Mouse (Mus musculus) spleen, embryonic (tissue): ENCODE data around the gene Bmf.

Source experiments
- CTCF ChIA-PET: fragments of 350-600 bp; sonication (Branson Sonifier 250); formaldehyde crosslinking; loops from one replicate; lab custom pipeline; 2022; lab: Charles Lee

Bmf gene

DNA sequence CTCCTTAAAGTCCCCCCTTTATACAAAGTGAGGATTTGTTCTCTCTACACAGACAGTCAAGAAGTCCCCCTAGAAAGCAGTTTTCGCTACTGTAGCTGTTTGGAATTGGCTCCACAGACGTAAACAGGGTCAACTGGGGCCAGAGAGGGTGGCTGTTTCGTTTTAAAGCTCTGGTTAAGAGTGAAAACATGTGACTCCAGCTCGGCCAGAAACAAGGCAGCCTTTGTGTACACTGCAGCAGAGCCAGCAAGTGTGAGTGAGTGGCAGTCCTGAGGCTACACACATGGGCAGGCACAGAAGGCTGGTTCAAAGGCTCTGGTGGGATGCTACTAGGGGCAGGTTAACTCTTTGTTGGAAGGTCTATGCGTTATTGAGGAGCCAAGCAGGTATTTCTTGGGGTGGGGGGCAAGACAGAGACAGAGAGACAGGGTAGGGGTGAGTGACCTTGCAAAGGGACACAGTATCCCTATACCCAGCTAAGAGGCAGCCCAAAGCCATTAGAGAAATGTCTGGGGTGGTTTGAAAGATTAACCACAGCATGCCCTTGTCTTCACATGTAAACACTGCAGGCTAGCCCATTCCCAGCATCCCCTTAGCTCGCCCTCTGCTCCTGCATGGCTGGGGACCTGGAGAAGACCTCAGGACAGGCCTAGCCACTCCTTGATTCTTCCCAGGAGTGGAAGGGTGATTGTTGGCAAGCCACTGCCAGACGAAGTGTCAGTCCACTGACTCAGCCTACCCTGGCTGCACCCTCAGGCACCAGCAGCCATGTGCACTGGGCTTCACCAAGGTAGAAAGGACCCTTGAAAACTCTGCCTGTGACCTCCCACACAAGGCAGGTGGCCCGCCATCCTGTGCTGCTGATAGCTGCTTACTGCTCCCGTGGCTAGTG lies 29.2 kb downstream of the Bmf start:
- CTCF ChIA-PET, result interaction anchor here (0.6 to 1.1 kb wide), 3 partner anchors 9 to 535 kb away, joined by 3 to 6 read pairs (median 3); no protein-coding TSS in a partner anchor

DNA sequence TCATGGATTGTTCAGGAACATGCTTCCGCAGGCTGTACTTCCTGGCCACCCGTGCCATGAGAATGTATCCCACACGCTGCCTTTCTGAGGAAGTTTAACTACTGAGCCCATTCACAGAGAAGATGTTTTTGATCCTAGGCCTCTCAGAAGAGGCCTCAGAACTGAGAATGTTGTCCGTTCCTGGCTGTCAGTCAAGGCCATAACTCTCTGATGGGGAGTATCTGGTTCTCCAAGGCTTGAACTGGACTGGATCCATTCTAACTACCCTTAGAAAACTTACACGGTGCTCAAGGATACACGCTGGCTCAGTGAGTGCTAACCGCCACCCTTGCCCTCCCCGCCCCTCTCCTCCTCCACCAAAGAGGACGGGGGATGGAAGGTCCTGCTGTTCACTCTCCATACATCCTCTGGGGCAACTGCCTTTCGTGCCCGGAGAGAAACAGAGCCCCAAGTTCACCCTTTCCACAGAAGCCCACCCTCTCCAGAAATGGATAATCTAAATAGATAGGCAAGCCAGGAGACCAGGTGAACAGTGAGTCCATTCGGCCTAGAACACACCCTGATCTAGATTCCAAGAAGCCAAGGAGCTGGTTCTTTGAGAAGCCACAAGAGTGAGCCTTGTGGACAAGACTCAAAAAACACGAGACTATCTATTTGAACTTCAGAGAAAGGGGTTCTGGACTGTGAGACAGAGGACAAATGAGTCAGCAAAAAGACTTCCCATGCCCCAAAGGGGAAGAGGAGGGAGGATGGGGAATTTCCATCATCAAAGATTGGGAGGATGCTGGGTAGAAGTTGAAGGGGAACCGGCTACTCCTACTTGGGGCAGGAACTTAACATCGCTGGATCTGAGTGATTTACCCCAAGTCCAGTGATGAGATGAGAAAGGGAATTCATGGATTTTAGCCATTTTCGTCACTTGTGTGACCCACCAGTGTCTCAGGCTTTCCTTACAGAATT lies 36.8 kb downstream of the Bmf start:
- CTCF ChIA-PET, result interaction anchor here (0.5 kb wide), 1 partner anchor 47 kb away, joined by 4 read pairs; no protein-coding TSS in a partner anchor

DNA sequence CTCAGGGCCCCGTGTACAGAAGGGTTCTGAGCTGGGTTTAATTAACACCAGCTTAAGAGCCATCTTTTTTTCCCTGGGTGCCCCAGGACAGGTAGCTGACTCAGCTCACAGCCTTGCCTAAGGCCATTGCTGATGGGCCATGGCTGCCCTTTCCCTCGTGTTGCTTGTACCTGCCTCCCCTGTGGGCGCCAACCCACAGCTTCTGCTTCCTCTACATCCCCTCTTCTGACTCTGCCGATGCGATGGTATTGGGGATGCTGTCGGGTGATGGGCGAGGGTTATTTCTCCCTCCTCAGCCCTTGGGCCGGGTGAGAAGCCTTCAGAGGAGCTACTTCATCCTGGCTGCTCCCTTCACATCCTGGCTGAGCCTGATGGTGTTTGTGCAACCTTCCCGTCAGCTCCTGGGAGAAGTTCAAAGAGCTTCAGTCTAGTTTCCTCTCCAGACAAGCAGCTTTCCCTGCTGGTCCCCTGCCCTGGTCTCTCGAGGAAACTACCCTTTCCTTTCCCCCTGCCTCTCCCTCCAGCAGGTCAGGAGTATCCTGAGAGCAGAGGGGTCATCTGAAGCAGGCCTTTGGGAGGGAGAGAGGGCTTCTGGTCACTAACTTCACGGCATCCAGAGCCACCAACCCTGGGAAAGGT lies 37.6 kb downstream of the Bmf start:
- CTCF ChIA-PET, result no interaction called here

DNA sequence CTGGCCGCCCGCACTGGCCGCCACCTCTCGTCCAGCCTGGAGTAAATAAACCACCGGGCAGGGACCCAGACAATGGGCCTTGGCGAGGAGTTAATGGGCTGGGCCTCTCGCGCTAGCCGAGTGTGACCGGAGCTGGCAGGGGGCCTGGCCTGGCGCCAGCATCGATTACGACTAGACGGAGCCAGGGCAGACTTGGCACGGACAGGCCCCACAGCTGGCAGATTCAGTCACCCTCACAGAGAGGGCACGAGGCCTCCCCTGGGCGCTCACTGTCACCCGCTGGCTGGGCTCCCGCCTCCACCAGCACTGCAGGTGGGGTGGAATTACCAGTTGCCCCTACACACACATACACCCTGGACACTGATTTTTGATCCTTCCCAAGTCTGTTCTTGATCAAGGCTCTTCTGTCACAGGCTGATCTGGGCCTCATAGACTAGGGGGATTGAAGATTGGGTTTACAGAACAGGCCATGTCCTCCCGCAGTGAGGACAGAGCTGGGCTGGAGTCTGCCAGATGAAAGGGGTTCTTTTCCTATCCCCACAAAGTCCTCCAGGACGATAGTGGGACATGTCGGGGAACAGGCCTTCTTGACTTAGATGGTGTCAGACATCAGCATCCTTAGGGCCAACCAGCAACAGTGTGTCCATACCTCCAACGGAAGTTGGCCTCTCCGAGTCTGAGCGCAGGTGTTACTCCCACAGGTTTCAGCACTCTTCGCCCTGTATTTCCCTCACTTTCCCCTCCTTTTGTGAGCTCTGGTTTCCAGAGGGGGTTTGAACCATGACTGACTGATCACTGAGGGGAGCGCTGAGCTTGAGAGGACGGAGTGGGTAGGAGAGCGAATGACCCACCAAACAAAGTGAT lies 38.8 kb downstream of the Bmf start:
- CTCF ChIA-PET, result interaction anchor here (0.7 kb wide), 1 partner anchor 10 kb away, joined by 3 read pairs; no protein-coding TSS in a partner anchor

DNA sequence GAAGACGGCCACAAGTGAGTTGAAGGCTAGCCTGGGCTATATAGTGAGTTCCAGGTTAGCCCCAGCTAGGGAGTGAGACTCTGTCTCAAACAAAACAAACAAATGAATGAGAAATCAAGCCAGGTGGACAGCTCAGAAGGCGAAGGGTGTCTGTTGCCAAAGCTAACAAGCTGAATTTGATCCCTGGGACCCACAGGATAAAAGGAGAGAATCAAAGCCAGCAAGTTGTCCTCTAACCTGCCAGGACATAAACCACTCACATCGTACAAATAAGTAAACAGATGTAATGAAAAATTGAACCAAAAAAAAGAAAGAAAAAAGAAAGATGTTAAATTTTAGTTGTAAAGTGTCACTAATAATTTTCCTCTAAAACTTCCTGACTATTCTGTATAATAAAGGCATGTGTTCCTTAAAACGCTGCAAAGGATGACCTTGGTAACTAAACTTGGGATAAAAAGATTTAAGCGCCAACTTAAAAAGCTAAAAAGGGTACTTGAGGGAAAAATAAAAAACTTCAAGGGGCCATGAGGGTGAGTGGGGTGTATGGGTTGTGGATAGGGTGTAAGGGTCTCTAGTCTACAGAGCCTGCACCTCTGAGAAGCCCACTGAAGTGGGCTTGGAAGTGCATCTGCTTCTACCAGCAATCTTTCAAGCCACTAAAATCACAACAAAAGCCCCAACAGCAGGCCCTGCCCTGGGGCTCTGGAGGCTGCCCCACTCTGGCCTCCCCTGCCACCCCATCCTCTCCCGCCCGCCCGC lies 39.6 kb downstream of the Bmf start:
- CTCF ChIA-PET, result no interaction called here

GRCm38 (mm10) chr2:118507126-118507525 lies 42.4 kb downstream of the Bmf start:
- CTCF ChIA-PET, result interaction anchor here (0.7 kb wide), 1 partner anchor 18 kb away, joined by 4 read pairs; no protein-coding TSS in a partner anchor

DNA sequence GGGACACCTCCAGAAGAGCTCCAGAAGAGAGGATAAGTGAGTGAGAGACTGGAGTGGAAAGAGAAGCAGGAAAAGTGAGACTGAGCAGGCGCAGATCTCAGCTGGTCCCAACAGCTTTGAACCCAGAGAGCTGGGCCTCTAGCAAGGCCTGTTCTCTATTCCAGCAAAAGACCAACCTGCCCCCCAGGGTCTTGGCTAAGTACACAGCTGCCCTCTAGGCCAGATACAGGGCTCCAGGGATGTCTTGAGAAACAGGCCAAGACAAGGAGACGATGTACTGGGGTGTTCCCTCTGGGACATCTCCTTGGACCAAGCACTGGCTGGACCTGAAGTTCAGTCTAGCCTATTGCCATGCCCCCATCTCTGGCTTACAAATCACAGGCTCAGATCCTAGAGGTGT lies 49.3 kb downstream of the Bmf start:
- CTCF ChIA-PET, result interaction anchor here (1.2 kb wide), 1 partner anchor 13 kb away, joined by 5 read pairs; no protein-coding TSS in a partner anchor

- CTCF ChIA-PET, result interaction anchor here (0.6 kb wide), 1 partner anchor 40 kb away, joined by 13 read pairs; no protein-coding TSS in a partner anchor
These were observed 50.1 kb downstream of the Bmf start for GRCm38 (mm10) chr2:118499135-118499961.

DNA sequence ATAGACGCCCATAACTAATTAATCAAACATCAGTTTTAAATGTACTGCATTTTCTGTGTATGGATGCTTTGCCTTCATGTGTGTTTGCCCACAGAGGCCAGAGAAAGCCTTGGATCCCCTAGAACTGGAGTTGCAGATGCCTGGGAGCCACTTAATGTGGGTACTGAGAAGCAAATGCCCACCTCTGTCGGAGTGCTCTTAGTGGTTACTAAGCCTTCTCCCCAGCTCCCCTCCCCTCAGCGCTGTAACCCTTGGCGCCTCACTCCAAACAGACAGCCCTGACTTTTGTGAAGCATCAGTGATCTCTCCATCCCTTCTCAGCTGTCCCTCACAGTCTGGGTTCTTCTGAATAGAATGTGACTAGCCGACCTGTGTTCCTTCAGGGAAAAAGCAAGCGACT lies 51.0 kb downstream of the Bmf start:
- CTCF ChIA-PET, result interaction anchor here (0.5 kb wide), 1 partner anchor 86 kb away, joined by 4 read pairs; no protein-coding TSS in a partner anchor

DNA sequence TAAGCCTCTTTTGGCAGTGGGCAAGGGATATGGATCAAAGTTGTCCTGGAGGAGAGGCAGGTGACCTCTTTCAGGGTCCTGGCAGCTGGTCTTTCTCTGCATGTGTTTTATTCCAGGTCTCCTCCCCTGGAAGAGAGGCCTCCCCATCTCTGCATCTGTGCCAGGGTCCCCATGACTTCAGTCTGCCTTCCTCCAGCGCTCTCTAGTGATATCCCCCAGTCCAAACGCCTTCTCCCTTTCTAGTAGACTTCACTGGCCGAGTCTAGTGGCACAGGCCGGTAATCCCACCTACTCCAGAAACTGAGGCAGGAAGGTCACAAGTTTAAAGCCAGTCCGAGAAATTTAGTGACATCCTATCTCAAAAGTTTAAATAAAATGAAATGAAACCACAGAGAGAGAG lies 51.6 kb downstream of the Bmf start:
- CTCF ChIA-PET, result interaction anchor here (0.5 kb wide), 1 partner anchor 87 kb away, joined by 4 read pairs; no protein-coding TSS in a partner anchor

- CTCF ChIA-PET, result no interaction called here
These were observed 54.5 kb downstream of the Bmf start for GRCm38 (mm10) chr2:118495024-118495423.

DNA sequence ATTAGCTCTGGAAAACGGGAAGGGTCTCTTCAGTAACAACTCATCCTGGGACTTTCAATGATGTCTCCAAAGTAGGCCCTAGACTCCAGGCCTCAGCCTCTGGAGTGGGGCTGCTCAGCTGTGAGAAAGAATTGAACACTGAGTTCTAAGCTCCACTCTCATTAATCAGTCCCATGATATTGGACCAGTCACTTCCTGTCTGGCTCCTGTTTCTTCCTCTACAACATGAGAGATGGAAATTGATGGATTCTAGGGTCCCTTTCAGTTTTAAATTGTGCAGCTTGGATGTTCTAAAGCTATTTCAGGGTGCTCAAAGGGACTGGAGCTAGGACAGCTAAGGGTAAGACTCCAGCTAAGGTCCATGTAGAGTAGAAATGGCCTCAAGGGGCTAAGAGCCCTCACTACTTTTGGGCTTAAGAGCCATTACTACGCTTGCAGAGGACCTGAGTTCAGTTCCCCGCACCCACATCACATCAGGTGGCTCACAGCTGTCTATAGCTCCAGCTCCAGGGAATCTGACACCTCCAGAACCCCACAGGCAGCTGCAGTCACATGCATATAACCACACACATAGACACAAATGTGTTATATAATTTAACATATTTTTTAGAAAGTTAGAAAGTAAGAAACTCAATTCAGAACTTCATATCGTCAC lies 57.6 kb downstream of the Bmf start:
- CTCF ChIA-PET, result interaction anchor here (0.6 to 1.3 kb wide), 3 partner anchors 37 to 452 kb away, joined by 3 to 10 read pairs (median 5); no protein-coding TSS in a partner anchor

DNA sequence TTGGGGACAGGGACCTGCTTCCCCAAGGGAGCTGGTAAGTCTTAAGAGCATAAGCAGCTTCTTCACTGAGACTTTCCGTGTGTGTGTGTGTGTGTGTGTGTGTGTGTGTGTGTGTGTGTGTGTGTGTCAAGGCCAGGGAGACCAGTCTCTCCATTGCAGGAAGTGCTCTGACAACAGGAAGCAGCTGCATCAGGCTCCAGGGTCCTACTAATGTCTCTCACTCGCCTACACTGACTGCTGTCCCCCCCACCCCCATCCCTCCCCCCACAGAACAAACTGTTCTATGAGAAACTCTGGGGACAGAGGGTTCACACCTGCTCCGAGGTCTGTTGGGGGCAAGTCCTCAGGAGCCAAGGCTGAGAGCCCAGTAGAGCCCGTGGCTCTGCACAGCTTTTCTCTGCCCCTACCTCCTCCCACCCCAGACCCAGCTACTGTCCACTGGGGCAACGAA lies 58.2 kb downstream of the Bmf start:
- CTCF ChIA-PET, result interaction anchor here (0.6 to 1.3 kb wide), 5 partner anchors 38 to 452 kb away, joined by 3 to 10 read pairs (median 4); no protein-coding TSS in a partner anchor

- CTCF ChIA-PET, result interaction anchor here (0.6 to 0.7 kb wide), 2 partner anchors 105 to 130 kb away, joined by 3 to 4 read pairs; no protein-coding TSS in a partner anchor
These were observed 59.0 kb downstream of the Bmf start for GRCm38 (mm10) chr2:118490241-118491091.

DNA sequence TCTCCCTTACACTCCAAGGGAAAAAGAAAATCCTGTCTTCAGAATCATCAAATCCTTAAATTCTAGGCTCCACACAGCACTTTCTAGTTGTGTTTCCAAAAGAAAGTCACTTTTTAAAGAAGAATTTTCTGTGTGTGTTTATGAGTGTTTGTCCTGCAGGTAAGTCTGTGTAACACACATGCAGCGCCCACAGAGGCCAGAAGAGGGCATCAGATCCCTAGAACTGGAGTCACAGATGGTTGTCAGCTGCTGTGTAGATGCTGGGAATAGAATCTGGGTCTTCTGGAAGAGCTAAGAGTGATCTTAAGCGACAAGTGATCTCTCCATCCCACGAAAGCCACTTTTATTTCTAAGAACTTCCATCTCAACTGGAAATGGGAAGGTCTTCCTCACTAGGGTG lies 61.7 kb downstream of the Bmf start:
- CTCF ChIA-PET, result interaction anchor here (0.7 to 1.3 kb wide), 3 partner anchors 117 to 150 kb away, joined by 3 to 5 read pairs (median 3); no protein-coding TSS in a partner anchor

GRCm38 (mm10) chr2:118486933-118487332 lies 62.6 kb downstream of the Bmf start:
- CTCF ChIA-PET, result interaction anchor here (0.5 to 1.3 kb wide), 3 partner anchors 14 to 117 kb away, joined by 5 to 10 read pairs (median 5); no protein-coding TSS in a partner anchor
